Mouse (Mus musculus) neural tube, embryonic 11.5 days (tissue): Measurements from ENCODE around the gene Pdpn. TPM values are rescaled to one million over a fixed set of nuclear protein-coding genes. Genes with fewer than 3 reads are reported as not detected.

Source experiments
- ATAC-seq: fragments of 200-750 bp; cut with Nextera tagmentation; 2 replicates; pipeline ENCODE4 v1.8.0; 2017; ENCODE audit warnings: moderate number of reproducible peaks, mild to moderate bottlenecking, moderate TSS enrichment, moderate library complexity; ENCODE audit not compliant: insufficient read depth, low FRiP score, low TSS enrichment
- DNase-seq: peaks from one replicate; pipeline ENCODE4 v3.0.0-alpha.2; 2015; ENCODE audit warnings: low spot score
- H3K27ac ChIP-seq: fragments of 300-500 bp; sonication (generic); 2 replicates; pipeline ENCODE4 v1.5.1; 2014; ENCODE audit warnings: low read depth, mild to moderate bottlenecking, low read length
- H3K27me3 ChIP-seq: fragments of 300-500 bp; sonication (generic); 2 replicates; pipeline ENCODE4 v1.6.1; 2014; ENCODE audit warnings: mild to moderate bottlenecking, low read length, mixed read lengths; ENCODE audit not compliant: control insufficient read depth, insufficient read depth
- H3K36me3 ChIP-seq: fragments of 300-500 bp; sonication (generic); 2 replicates; pipeline ENCODE4 v1.6.1; 2014; ENCODE audit warnings: mild to moderate bottlenecking, low read length, moderate library complexity, mixed read lengths; ENCODE audit not compliant: control insufficient read depth, insufficient read depth
- H3K4me1 ChIP-seq: fragments of 300-500 bp; sonication (generic); 2 replicates; pipeline ENCODE4 v1.6.1; 2014; ENCODE audit warnings: low read length, mixed read lengths; ENCODE audit not compliant: control insufficient read depth, insufficient read depth
- H3K4me2 ChIP-seq: fragments of 300-500 bp; sonication (generic); 2 replicates; pipeline ENCODE4 v1.6.1; 2014; ENCODE audit warnings: low read depth, mild to moderate bottlenecking, moderate library complexity
- H3K4me3 ChIP-seq: fragments of 300-500 bp; sonication (generic); 2 replicates; pipeline ENCODE4 v1.5.1; 2014; ENCODE audit warnings: low read depth, low read length
- H3K9ac ChIP-seq: fragments of 300-500 bp; sonication (generic); 2 replicates; pipeline ENCODE4 v1.6.1; 2014; ENCODE audit warnings: mild to moderate bottlenecking, low read length
- H3K9me3 ChIP-seq: fragments of 300-500 bp; sonication (generic); 2 replicates; pipeline ENCODE4 v1.6.1; 2016; ENCODE audit warnings: low read length; ENCODE audit not compliant: control insufficient read depth
- WGBS: fragments of 180-500 bp; shearing (Covaris S2); extraction: QIAGEN DNeasy Blood & Tissue Kit; methylation state at CpG from one replicate; pipeline ENCODE4 v1.1.7; 2014; 5-methylcytosine and 5-hydroxymethylcytosine counted together
- polyA plus RNA-seq: library from polyadenylated mRNA; unstranded; fragments of >200 nt; fragmentation: Nextera tagmentation; extraction: Ambion mirVana; gene quantifications from 2 replicates; pipeline ENCODE4 v1.2.1, GENCODE M21; 2014

The Pdpn gene
- polyA plus RNA-seq, 1 experiment from 2014 or later: 147 TPM

DNA sequence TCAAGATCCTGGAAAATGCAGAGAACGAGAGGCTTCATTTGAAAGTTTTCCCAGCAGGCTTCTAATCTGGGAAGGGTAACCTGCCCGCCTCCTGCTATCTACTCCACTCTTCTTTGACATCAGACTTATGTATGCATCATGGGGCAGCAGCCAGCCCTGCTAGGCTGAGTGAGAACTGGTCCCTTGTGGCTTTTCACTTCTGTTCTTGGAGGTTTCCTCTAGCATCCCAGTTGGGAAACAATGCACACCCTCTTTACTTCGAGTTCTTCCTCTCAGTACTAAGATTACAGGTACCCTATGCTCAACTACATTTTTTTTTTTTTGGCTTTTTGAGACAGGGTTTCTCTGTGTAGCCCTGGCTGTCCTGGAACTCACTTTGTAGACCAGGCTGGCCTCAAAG lies 28.5 kb downstream of the Pdpn start:
- WGBS: 81% methylated on average over 3 of the region's 3 CpGs
- H3K4me2 ChIP-seq: no peak overlapping the region
- H3K9ac ChIP-seq: no peak overlapping the region
- no peaks in the 10 kb centered on the region for H3K4me1 ChIP-seq
- H3K27ac ChIP-seq: no peak overlapping the region
- no peak overlapping the region for H3K4me3 ChIP-seq
- DNase-seq: no peak
- ATAC-seq: no peak
- H3K27me3 ChIP-seq: no peaks in the 10 kb centered on the region
- peaks cover 12% of the 10 kb centered on the region for H3K36me3 ChIP-seq
- no peaks in the 10 kb centered on the region for H3K9me3 ChIP-seq

DNA sequence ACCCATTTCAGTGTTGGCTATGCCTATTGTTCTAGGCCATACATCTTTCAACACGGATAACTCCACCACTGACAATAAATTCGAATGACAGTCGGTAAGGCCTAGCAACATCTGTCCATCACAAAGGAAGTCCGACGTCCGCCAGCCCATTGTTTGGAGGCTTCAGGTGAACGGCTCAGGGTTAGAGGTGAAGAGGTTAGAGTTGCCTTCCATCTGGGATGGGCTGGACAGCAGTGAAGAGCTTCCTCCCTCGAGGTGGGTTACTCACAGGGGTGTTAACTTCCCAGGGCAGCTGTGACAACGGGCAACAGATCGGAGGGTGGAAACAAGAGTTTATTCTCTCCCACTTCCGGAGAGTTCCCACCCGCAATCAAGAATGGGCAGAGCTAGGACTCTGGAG lies 36.7 kb downstream of the Pdpn start:
- Histone ChIP-seq H3K4me1 (0 out of 2 replicates have a peak, but pooled peaks cover 2% of the 10 kb centered on the region), H3K9ac (no peak overlapping the region), H3K36me3 (peaks cover 2% of the 10 kb centered on the region; the same call in 1 of the 2 replicates), H3K27me3 (no peaks in the 10 kb centered on the region), H3K9me3 (no peaks in the 10 kb centered on the region), H3K4me3 (no peak overlapping the region), H3K27ac (no peak overlapping the region), H3K4me2 (no peak overlapping the region)
- 68% methylated on average over 12 of the region's 12 CpGs for WGBS
- DNase-seq (no peak), ATAC-seq (no peak)

DNA sequence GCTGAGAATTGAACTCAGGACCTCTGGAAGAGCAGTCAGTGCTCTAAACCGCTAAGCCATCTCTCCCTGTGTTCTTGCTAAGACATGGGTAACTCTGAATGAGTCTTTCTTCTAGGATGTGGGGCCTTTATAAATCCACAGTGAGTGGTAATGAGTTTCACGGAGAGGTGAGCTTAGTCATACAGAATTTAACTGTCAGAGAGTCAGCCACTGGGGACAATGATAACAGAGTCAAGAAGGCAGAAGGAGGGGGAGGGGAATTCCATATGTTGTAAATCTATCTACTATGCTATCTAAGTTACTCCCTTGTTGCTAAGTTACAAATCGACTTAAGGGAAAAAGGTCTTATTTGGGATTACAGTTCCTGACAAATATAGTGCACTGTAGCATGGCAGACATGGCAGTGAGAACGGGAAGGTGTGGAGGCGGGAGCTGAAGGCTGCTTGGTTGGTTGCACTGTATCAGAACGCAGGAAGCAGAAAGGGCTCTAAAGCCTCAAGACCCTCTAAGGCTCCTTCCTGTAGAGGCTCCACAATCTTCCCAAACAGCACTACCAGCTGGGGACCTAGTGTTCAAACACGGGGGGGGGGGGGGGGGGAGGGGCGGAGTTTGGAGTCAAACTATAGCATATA lies 39.5 kb downstream of the Pdpn start:
- 46% methylated on average over 7 of the region's 8 CpGs for WGBS
- H3K4me3 ChIP-seq: no peak overlapping the region
- no peak overlapping the region for H3K4me2 ChIP-seq
- no peaks in the 10 kb centered on the region for H3K36me3 ChIP-seq
- DNase-seq (no peak), ATAC-seq (0 out of 2 replicates have a peak, but pooled peaks have one; percentile 17)
- H3K9me3 ChIP-seq: no peaks in the 10 kb centered on the region
- no peak overlapping the region for H3K27ac ChIP-seq
- no peak overlapping the region for H3K9ac ChIP-seq
- no peaks in the 10 kb centered on the region for H3K27me3 ChIP-seq
- 0 out of 2 replicates have a peak, but pooled peaks cover 2% of the 10 kb centered on the region for H3K4me1 ChIP-seq

DNA sequence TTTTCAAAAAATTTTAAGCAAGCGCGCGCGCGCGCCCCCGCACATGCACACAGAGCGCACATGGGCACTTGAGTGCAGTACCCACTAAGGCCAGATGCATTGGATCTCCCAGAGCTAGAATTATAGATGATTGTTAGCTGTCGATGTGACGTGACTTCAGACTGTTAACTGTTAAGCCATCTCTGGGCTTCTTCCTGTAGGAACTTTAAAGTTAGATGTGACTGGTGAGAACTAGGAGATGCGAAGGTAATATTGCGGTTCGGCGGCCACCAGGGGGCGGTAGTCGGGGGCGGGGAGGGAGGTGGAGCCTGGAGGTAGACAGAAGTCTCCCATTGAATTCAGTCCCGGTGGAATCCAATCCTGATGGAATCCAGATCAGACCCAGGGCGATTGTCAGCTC lies 40.8 kb downstream of the Pdpn start:
- H3K4me1 ChIP-seq: 0 out of 2 replicates have a peak, but pooled peaks cover 2% of the 10 kb centered on the region
- no peak overlapping the region for H3K9ac ChIP-seq
- no peak overlapping the region for H3K4me3 ChIP-seq
- no peaks in the 10 kb centered on the region for H3K27me3 ChIP-seq
- WGBS: 36% methylated on average over 19 of the region's 19 CpGs
- DNase-seq: peak; percentile 66
- no peaks in the 10 kb centered on the region for H3K36me3 ChIP-seq
- H3K4me2 ChIP-seq: no peak overlapping the region
- ATAC-seq: no peak
- H3K9me3 ChIP-seq: no peaks in the 10 kb centered on the region
- H3K27ac ChIP-seq: no peak overlapping the region

GRCm38 (mm10) chr4:143257971-143258370 lies 41.4 kb downstream of the Pdpn start:
- 41% methylated on average over 6 of the region's 6 CpGs for WGBS
- Histone ChIP-seq H3K27ac (no peak overlapping the region), H3K36me3 (no peaks in the 10 kb centered on the region), H3K9me3 (no peaks in the 10 kb centered on the region), H3K9ac (no peak overlapping the region), H3K27me3 (no peaks in the 10 kb centered on the region), H3K4me2 (no peak overlapping the region), H3K4me1 (0 out of 2 replicates have a peak, but pooled peaks cover 2% of the 10 kb centered on the region), H3K4me3 (no peak overlapping the region)
- no peak for ATAC-seq
- DNase-seq: no peak

DNA sequence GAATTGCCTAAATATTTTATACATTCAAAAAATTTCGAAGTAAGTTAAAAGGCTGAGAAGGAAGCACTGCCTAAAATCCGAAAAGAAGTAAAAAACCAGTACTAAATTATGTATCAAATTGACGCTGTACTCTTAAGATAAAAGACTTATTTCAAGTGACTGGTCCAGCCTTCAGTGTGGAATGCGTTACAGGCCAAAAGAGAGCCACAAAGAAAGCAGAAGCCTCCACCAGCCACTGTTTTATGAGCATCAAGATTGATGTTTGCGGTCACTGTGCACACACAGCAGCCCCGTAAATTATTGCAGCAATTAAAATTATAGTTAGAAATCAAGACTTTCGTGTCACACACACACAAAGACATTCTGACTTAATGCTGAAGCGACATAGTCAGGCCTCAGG lies 43.8 kb downstream of the Pdpn start:
- Histone ChIP-seq H3K36me3 (no peaks in the 10 kb centered on the region), H3K4me1 (0 out of 2 replicates have a peak, but pooled peaks cover 2% of the 10 kb centered on the region), H3K27me3 (no peaks in the 10 kb centered on the region), H3K4me2 (no peak overlapping the region), H3K9ac (no peak overlapping the region), H3K9me3 (peaks cover 2% of the 10 kb centered on the region; the same call in 1 of the 2 replicates), H3K4me3 (no peak overlapping the region), H3K27ac (no peak overlapping the region)
- ATAC-seq (no peak), DNase-seq (no peak)
- WGBS: 63% methylated on average over 8 of the region's 8 CpGs

- no peak overlapping the region for H3K9ac ChIP-seq
- no peaks in the 10 kb centered on the region for H3K36me3 ChIP-seq
- H3K9me3 ChIP-seq: peaks cover 2% of the 10 kb centered on the region; the same call in 1 of the 2 replicates
- WGBS: 83% methylated on average over 1 of the region's 1 CpGs
- no peaks in the 10 kb centered on the region for H3K27me3 ChIP-seq
- H3K27ac ChIP-seq: no peak overlapping the region
- H3K4me2 ChIP-seq: no peak overlapping the region
- ATAC-seq (no peak), DNase-seq (no peak)
- no peaks in the 10 kb centered on the region for H3K4me1 ChIP-seq
- no peak overlapping the region for H3K4me3 ChIP-seq
Measured at GRCm38 (mm10) chr4:143253356-143253755, 46.0 kb downstream of the Pdpn start.

- Histone ChIP-seq H3K27me3 (no peaks in the 10 kb centered on the region), H3K4me2 (no peak overlapping the region), H3K4me1 (no peaks in the 10 kb centered on the region), H3K4me3 (no peak overlapping the region), H3K36me3 (no peaks in the 10 kb centered on the region), H3K27ac (no peak overlapping the region), H3K9ac (no peak overlapping the region), H3K9me3 (peaks cover 2% of the 10 kb centered on the region; the same call in 1 of the 2 replicates)
- 76% methylated on average over 5 of the region's 5 CpGs for WGBS
- DNase-seq (no peak), ATAC-seq (no peak)
Measured at GRCm38 (mm10) chr4:143248050-143248449, 51.3 kb downstream of the Pdpn start.

DNA sequence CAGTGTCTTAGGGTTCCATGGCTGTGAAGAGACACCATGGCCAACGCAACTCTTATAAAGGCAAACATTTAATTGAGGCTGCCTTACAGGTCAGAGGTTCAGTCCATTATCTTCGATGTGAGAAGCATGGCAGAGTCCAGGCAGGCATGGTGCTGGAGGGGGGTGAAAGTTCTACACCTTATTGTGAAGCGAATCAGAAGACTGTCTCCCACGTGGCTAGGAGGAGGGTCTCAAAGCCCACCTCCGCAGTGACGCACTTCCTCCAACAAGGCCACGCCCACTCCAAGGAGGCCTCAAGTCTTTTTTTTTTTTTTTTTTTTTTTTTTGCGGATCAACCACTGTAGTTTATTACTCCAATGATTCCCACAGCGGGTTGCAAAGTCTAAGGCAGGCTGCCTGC lies 58.1 kb downstream of the Pdpn start:
- no peak overlapping the region for H3K27ac ChIP-seq
- no peak overlapping the region for H3K4me3 ChIP-seq
- H3K4me2 ChIP-seq: no peak overlapping the region
- DNase-seq (no peak), ATAC-seq (no peak)
- 0 out of 2 replicates have a peak, but pooled peaks cover 4% of the 10 kb centered on the region for H3K4me1 ChIP-seq
- no peak overlapping the region for H3K9ac ChIP-seq
- WGBS: 76% methylated on average over 9 of the region's 9 CpGs
- H3K27me3 ChIP-seq: no peaks in the 10 kb centered on the region
- H3K36me3 ChIP-seq: no peaks in the 10 kb centered on the region
- no peaks in the 10 kb centered on the region for H3K9me3 ChIP-seq
